Mouse (Mus musculus): ENCODE measurements around the gene Atp6v1a.

DNA sequence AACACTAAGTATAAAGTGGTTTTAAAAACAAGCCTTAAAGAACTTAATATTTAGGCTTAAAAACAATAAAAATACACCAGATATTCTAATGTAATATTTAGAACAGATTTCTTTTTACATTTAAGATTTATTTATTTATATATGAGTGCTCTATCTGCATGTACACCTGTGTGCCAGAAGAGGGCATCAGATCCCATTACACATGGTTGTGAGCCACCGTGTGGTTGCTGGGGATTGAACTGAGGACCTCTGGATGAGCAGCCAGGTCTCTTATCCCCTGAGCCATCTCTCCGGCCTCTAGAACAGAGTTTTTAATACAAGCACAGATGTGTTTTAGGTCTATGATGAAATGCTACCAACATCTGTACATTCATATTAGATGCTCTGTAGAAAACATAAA is 36.6 kb downstream of the Atp6v1a start:
- TF ChIP-seq CTCF (IDR thresholded peaks at IDR 0.05; ENCODE audit: insufficient read depth, low read length) = no peak
- TF ChIP-seq POLR2A (IDR thresholded peaks at IDR 0.05; ENCODE audit: borderline replicate concordance, extremely low read depth, low read depth, low read length) = no peak

Data from lung, adult 2 months (tissue).